Mouse (Mus musculus): ENCODE measurements around the gene Tent5d. TPM values are rescaled to one million over a fixed set of nuclear protein-coding genes. Genes with fewer than 3 reads are reported as not detected.

Tent5d gene
- total RNA-seq (2021): not detected
- long read RNA-seq, experiment 1: 0 reads
- long read RNA-seq, experiment 2, partial matches to known transcripts: 0 of 1 reads
- long read RNA-seq, experiment 2, other reads (novel, unspliced or antisense): 1 of 1 reads

- no peak for DNase-seq
Measured at GRCm38 (mm10) chrX:107792290-107792689, at the start of gene Tent5d. Gene Tent5d, plus strand, starts transcription at chrX:107792590.

- no peak for DNase-seq
Measured at GRCm38 (mm10) chrX:107767896-107768295, 24.5 kb upstream of the Tent5d start.

- no peak for DNase-seq
Measured at GRCm38 (mm10) chrX:107790136-107790535, 2.3 kb upstream of the Tent5d start.

- DNase-seq: no peak
Measured at GRCm38 (mm10) chrX:107790750-107791493, 1.5 kb upstream of the Tent5d start.

- DNase-seq: no peak
Measured at GRCm38 (mm10) chrX:107795785-107796184, 3.4 kb downstream of the Tent5d start.

GRCm38 (mm10) chrX:107796919-107797318 lies 4.5 kb downstream of the Tent5d start:
- DNase-seq: no peak

GRCm38 (mm10) chrX:107812120-107812519 lies 19.7 kb downstream of the Tent5d start:
- DNase-seq: no peak

- DNase-seq: peak; percentile 7 to 42
Measured at GRCm38 (mm10) chrX:107815502-107816217, 23.3 kb downstream of the Tent5d start.

- peak; percentile 90 to 91 for DNase-seq
Measured at GRCm38 (mm10) chrX:107816218-107816554, 23.8 kb downstream of the Tent5d start, which contains the start of gene 2610002M06Rik. Gene 2610002M06Rik, minus strand, starts transcription at chrX:107816334.

- no peak for DNase-seq
Measured at GRCm38 (mm10) chrX:107816726-107817125, 24.3 kb downstream of the Tent5d start.

GRCm38 (mm10) chrX:107858165-107858564 lies 65.8 kb downstream of the Tent5d start:
- DNase-seq: no peak

Other genes with a start within 250 kb of the Tent5d start
- gene Tbx22, start 124.6 kb upstream of the Tent5d start, total RNA-seq (2021): not detected
- 1 to 10 TPM; 5.5 to 6.6 TPM for gene 2610002M06Rik, start 23.7 kb downstream of the Tent5d start, total RNA-seq (2021)
- gene Gm732, start 155.9 kb downstream of the Tent5d start, total RNA-seq (2021): not detected

Measured in heart, adult 18-20 months (tissue).